Comparison of ENCODE assay signal across 8 mouse cellular contexts in genomic region chr5:113550249-113550648, GRCm38 (mm10).
"Had no signal": no experiment of that assay in that cellular context is flagged by ENCODE, and none has a peak within 500 bp of the region (broad histone marks: within the 10 kb centered on the region; RNA-seq: fewer than 3 reads in every experiment).

No protein-coding gene starts in this region.

- DNase-seq: layer of hippocampus, postnatal 36 days; liver, embryonic 13.5 days; lung, adult 2 months; lung, postnatal 14 days; lung, postnatal 4 days; midbrain, embryonic 14.5 days; thymus, adult 2 months; thymus, postnatal 14 days had no signal
